Mouse (Mus musculus): ENCODE data around the gene Isg15. TPM values are rescaled to one million over a fixed set of nuclear protein-coding genes. Genes with fewer than 3 reads are reported as not detected.

Isg15 gene
- 10.3 and 18.8 TPM in 2 replicates for polyA plus RNA-seq (2012; ENCODE audit: low replicate concordance)

DNA sequence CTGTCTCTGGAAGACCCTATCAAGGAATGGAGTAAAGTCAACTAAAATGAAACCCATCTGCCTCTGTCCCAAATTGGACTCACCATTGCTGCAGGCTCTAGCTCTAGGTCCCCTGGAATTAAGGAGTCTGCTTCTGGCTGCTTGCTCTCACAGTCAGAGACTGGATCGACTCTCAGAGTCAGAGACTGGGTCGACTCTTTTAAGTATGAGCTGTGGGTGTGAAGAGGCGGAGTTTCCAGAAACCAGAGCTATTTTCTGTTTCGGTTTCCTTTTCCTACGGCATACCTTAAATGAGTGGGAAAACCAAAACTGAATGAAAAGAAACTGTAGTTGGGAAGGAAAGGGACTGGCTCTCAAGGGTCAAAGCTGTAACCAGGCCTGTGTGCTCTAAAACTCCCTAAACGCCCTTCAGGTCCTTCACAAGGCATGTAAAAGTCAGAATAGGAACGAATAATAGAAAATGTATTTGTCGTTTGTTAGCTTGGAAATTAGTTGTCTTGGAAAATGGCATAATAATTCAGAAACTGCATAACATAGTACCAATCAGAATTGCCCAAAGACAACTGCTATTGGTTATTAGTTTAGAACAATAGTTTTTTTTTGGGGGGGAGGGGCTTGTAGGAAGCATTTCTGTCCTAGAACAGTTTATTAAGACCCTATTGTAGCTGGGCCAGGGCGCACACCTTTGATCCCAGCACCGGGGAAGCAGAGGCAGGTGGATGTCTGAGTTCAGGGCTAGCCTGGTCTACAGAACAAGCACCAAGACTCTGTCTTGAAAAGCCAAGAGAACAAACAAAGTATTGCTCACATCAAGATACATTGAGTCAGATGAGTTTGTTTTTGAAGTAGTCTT lies at the start of gene Isg15:
Gene Isg15 (minus strand): TSS at position 196 of the 853 bp plus-strand sequence.

DNA sequence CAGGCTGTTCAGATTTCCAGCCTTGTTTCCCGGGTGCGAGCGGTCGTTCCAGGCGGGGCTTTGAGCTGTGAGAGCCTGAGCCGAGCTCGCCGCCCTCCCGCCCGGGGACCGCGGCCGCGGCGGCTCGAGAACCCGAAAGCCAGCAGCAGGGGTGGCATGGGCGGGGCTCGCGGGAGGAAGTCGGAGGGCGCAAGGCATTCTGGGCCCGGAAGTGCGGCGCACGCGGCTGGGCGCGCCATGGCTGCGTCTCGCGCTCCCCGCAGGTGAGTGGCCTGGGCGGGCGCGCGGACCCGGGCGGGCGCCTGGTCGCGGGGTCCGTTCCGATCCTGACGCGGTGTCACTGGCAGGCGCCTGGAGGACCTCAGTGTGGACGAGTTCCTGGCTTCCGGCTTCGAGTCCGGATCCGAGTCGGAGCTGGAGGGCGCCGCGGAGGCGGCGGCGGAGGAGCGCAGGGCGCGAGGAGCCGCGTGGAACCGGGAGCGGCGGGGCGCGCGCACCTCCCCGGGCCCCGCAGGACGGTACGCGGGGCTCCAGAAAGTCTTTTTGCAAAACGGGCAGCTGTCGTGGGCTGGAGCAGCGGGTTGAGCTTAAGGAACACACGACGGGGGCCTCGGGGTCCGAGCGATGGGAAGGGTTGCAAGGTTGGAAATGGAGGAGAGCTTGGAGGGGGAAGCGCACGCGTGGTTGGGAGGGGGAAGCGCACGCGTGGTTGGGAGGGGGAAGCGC lies 35.4 kb upstream of the Isg15 start, which contains the start of gene Noc2l:
Gene Noc2l (plus strand): TSS at position 203 of the 726 bp plus-strand sequence.

DNA sequence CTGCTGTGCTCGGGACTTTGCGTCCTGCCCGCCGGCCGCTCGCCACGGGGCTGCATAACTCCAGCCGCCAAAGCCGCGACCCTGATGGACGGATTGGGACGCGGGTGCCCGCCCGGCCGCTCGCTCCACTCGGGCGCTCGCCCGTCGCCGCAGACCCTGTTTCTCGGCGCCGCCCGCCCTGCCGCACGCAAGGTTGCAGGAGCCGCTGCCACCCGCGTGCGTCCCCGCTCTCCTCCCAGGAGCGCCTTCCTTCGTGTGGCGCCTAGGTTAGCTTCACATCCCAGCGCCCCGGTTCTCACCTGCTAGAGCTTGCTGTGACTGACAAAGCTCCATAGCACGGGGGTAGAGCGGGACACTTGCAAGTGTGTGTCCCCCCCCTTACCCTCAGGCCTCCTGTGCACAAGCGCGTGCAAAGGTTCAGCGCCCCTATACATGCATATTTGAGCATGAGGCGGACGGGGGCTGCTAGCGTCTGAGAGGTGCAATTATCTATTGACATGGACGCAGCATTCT lies 34.1 kb upstream of the Isg15 start, which contains the start of gene Plekhn1:
Gene Plekhn1 (minus strand): TSS at position 157 of the 513 bp plus-strand sequence.

DNA sequence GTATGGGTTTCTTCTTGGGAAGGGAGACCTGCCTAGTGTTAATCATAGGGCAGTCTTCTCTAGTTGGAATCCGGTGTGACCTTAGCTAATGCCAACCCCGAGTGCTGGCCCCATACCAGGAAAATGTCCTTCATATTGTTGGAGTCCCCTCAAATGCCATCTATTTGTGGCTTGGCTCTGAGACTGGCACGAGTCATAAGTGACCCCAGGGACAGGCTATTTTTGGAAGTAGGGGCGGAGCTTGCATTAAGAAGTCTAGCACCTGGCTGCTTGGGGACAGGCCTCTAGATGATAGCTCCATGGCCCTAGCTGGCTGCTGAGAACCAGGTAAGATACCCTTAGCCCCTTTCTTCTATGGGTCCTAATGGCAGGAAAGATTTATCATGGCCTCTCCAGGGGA lies 15.0 kb upstream of the Isg15 start, which contains the start of gene Perm1:
Gene Perm1 (plus strand): TSS at position 220 of the 400 bp plus-strand sequence.

DNA sequence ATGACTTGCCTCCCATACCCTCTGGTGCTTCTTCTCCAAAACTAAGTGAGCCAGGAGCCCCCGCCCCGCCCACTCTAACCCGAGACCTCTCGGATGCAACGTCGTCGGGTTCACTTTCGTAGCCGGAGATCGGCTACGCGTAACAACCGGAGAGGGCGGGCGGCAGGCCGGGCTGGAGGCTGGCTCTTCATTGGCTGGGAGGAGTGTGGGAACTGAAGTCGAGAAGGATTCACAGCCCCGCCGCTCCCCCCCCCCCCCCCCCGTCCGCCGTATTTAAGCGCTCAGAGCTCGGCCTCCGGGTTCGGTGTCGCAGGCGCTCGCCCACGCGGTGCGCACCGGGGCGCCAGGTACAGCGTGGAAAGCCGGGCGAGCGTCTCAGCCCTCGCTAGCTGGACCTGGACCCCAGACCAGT lies 2.4 kb upstream of the Isg15 start, which contains the start of gene AW011738:
Gene AW011738 (plus strand): TSS at position 304 of the 412 bp plus-strand sequence.

DNA sequence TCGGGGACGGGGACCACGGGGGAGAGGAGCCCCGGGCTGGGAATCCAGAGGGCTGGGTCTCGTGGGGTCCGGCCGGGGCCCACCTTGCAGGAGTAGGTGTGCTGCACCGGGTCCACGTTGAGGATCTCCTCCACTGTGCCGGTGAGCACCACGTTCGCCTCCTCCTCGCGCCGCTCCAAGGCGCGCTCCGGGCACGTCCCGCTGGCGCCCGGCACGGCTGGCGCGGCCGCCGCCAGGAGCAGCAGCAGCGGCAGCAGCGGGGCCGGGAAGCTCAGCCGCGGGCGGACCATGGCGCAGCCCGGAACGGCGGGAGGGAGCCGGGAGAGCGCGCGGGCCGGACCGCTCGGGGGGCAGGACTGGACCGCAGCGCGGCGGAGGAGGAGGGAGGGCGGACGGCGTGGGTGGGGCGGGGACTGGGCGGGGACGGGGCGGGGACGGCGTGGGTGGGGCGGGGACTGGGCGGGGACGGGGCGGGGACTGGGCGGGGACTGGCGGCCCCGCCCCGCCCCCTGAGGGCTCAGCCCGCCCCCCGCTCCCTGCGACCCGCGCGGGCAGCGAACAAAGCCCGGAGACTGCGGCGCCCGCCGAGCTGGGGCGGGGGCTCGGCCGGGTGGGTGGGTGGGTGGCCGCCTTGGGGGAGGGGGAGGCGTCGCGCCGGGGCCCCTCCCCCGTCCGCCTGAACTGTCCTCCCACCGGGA lies 3.3 kb downstream of the Isg15 start, which contains the start of gene Agrn:
Gene Agrn (minus strand): TSS at position 358 of the 698 bp plus-strand sequence.

Other genes starting within 250 kb of the Isg15 start
- gene C1qtnf12, start 238.5 kb downstream of the Isg15 start, polyA plus RNA-seq (2012; ENCODE audit: low replicate concordance), result 28.3 and 36.5 TPM in 2 replicates
- 2.3 and 3.4 TPM in 2 replicates for gene B3galt6, start 208.2 kb downstream of the Isg15 start, polyA plus RNA-seq (2012; ENCODE audit: low replicate concordance)
- gene Sdf4, start 207.9 kb downstream of the Isg15 start, polyA plus RNA-seq (2012; ENCODE audit: low replicate concordance), result 64.0 and 98.8 TPM in 2 replicates
- 10.9 and 18.7 TPM in 2 replicates for gene Tnfrsf4, start 187.0 kb downstream of the Isg15 start, polyA plus RNA-seq (2012; ENCODE audit: low replicate concordance)
- gene Tnfrsf18, start 174.7 kb downstream of the Isg15 start, polyA plus RNA-seq (2012; ENCODE audit: low replicate concordance), result 31.9 and 46.2 TPM in 2 replicates
- not detected in 2 replicates for gene Ttll10, start 141.4 kb downstream of the Isg15 start, polyA plus RNA-seq (2012; ENCODE audit: low replicate concordance)
- gene 9430015G10Rik, start 90.8 kb downstream of the Isg15 start, polyA plus RNA-seq (2012; ENCODE audit: low replicate concordance), result 11.6 and 15.9 TPM in 2 replicates
- gene Rnf223, start 70.3 kb downstream of the Isg15 start, polyA plus RNA-seq (2012; ENCODE audit: low replicate concordance), result 0.33 and 0.59 TPM in 2 replicates
- 10.3 and 11.1 TPM in 2 replicates for gene Agrn, start 3.3 kb downstream of the Isg15 start, polyA plus RNA-seq (2012; ENCODE audit: low replicate concordance)
- gene AW011738, start 2.5 kb upstream of the Isg15 start, polyA plus RNA-seq (2012; ENCODE audit: low replicate concordance), result 30.9 and 85.0 TPM in 2 replicates
- gene Perm1, start 15.1 kb upstream of the Isg15 start, polyA plus RNA-seq (2012; ENCODE audit: low replicate concordance), result 0.26 and 0.34 TPM in 2 replicates
- gene Plekhn1, start 34.0 kb upstream of the Isg15 start, polyA plus RNA-seq (2012; ENCODE audit: low replicate concordance), result 26.7 and 39.1 TPM in 2 replicates
- 30.7 and 35.6 TPM in 2 replicates for gene Noc2l, start 35.2 kb upstream of the Isg15 start, polyA plus RNA-seq (2012; ENCODE audit: low replicate concordance)
- 3.6 and 16.4 TPM in 2 replicates for gene Samd11, start 54.8 kb upstream of the Isg15 start, polyA plus RNA-seq (2012; ENCODE audit: low replicate concordance)
- not detected in 2 replicates for gene Vmn2r-ps159, start 130.3 kb upstream of the Isg15 start, polyA plus RNA-seq (2012; ENCODE audit: low replicate concordance)